Mouse (Mus musculus) embryo, embryonic 11 days (tissue): ENCODE measurements around the gene Taf6.

Experiments used
- DNase-seq: peaks from one replicate; pipeline ENCODE4 v3.0.0-alpha.2; 2015

Gene Taf6

DNA sequence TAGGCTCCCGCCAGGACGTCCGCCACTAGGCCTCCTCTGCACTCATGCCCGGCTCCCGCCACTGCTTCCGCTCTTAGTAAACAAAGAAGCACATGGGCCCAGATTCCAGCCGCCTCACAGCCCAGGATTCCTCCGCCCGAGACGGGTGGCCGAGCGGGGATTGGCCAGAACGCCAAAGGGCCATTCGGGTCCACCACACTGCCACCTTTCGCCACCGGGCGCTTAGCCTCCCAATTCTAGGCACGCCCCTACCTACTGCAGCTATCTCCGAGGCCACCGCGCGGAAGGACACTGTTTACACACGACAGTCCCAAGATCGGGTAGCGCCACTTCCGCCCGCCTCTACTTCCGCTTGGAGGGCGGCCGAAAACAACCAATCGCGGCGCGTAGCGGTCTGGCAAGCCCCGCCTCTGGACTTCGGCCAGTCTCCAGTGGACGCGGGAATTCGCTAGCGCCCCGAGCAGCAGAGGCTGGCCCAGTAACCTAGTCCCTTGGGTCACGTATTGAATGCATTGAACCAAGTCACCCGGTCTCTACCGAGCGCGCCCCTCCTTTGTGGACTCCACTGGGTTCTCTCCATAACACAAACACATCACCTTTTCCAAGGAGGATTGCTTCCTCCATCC lies 16.2 kb downstream of the Taf6 start:
- DNase-seq = peak; percentile 99

GRCm38 (mm10) chr5:138165594-138165993 lies 21.7 kb downstream of the Taf6 start:
- no peak for DNase-seq

DNA sequence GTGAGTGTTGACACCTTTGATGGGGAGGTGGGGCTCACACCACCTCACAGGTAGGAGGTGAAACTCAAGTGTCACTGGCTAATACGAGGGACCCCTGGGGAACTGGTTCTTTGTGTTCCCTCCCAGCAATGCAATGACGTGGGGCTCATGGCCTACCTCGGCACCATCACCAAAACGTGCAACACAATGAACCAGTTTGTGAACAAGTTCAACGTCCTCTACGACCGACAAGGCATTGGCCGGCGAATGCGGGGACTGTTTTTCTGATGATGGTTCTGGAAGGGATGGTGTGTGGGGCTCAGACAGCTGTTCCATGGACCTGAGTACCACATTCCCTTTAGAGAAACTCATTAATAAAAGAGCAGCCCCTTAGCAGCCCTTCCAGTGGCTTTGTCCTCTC lies 23.6 kb downstream of the Taf6 start:
- DNase-seq = no peak

GRCm38 (mm10) chr5:138163046-138163445 lies 24.2 kb downstream of the Taf6 start:
- no peak for DNase-seq

GRCm38 (mm10) chr5:138160842-138161665 lies 26.2 kb downstream of the Taf6 start, which contains the start of gene Cops6:
TSS of gene Cops6 (plus strand) at chr5:138161071.
- DNase-seq = peak; percentile 94

DNA sequence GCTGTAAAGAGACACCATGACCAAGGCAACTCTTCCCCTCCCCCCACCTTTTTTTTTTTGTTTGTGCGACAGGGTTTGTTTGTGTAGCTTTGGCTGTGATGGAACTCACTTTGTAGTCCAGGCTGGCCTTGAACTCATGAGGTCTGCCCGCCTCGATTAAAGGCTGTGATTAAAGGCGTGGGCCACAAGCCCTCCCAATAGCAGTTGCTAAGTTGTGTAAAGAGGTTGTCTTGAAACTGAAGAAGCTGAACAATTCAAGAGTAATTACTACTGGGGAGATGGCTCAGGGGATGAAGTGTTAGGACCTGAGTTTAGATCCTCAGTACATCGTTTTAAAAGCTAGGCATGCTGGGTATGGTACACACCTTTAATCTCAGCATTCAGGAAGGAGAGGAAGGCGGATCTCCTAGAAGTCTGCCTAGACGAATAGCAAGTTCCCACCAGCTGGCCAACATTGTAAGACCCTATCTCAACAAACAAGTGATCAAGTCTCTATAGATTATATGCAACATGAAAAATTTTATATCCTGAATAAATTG lies 27.0 kb downstream of the Taf6 start:
- no peak for DNase-seq

DNA sequence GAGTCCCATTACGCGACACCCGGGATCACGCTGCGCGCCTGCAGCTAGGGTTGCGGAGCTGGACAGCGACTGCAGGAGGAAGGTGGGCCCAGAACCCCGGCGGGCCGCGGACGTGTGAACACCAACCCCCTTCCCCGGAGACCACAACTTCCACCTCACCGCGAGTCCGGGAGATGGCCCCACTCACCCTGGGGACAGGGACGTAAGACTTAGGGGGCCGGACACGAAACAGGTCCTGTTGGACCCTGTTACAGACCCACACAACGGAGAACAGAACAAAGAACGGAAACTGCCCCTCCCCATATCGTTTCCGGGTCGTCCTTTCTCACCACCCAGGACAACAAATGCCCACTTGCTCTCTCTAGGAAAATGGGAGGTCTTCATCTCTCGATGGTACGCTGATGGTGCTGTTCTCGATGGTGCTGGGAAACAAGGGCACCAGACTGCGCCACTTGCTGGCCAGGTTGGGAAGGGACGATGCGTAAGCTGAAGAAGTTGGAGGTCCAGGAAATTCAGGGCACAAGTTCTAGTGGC lies 31.7 kb downstream of the Taf6 start, which contains the start of gene Zfp113:
Zfp113 (minus strand) TSS at position 302 of the 534 bp plus-strand sequence.
- DNase-seq = peak; percentile 94

- DNase-seq = no peak
Observed at GRCm38 (mm10) chr5:138154390-138154789, 32.9 kb downstream of the Taf6 start.

DNA sequence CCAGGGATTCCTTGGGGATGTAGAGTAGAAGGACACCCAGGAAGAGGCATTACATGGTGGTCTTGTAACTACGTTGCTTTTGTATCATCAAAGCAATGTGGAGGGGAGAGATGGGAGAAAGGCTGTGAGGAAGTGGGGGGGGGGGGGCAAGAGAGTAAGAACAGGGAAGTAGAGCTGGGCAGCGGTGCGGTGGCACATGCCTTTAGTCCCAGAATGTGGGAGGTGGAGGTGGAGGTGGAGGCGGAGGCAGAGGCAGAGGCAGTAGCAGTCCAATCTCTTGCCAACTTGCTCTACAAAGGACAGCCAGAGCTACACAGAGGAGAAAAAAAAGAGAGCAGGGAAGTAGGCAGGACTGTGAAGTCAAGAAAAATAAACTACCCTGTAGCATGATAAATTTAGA lies 48.7 kb downstream of the Taf6 start:
- DNase-seq = no peak

DNA sequence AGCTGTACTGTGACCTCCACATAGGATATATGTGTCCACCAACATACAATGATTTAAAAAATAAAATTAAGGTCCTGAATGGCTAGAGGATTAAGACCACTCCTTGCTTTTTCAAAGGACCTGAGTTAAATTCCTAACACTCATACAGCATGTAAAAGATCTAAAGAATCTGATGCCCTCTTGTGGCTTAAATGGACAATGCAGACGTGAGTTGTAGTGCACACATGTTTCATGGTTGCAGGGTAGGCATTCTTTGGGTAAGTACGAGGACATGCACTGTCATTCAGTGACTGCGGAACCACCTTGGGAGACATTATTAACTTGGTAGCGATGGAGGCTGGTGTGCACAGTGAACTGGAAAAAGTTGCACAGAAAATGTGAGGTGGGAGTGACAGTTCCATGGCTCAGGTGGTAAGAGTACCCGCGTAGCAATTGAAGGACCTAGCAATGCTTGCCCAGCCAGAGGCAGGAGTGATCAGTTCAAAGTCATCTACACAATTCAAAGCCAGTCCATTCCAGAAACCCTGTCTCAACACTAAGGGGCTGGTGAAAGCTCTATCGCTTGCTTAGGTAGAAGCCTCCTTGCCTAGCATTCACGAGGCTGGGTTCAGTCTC lies 49.2 kb downstream of the Taf6 start:
- peak; percentile 73 for DNase-seq

- no peak for DNase-seq
Observed at GRCm38 (mm10) chr5:138137257-138137656, 50.0 kb downstream of the Taf6 start.

- no peak for DNase-seq
Observed at GRCm38 (mm10) chr5:138132425-138133064, 54.7 kb downstream of the Taf6 start.
